Mouse (Mus musculus) lung, embryonic 15.5 days (tissue): ENCODE results near the gene Zwint. TPM values are rescaled to one million over a fixed set of nuclear protein-coding genes. Genes with fewer than 3 reads are reported as not detected.

Experiments used
- ATAC-seq: fragments of 200-750 bp; cut with Nextera tagmentation; 2 replicates; pipeline ENCODE4 v1.8.0; 2017; ENCODE audit warnings: moderate number of reproducible peaks, borderline replicate concordance; ENCODE audit not compliant: low FRiP score, low TSS enrichment; ENCODE audit errors: extremely low read depth
- H3K27ac ChIP-seq: fragments of 300-500 bp; sonication (generic); 2 replicates; pipeline ENCODE4 v1.5.1; 2015; ENCODE audit warnings: moderate library complexity, mild to moderate bottlenecking, inconsistent platforms
- H3K27me3 ChIP-seq: fragments of 300-500 bp; sonication (generic); 2 replicates; pipeline ENCODE4 v1.6.1; 2015; ENCODE audit warnings: inconsistent platforms
- H3K36me3 ChIP-seq: fragments of 300-500 bp; sonication (generic); 2 replicates; pipeline ENCODE4 v1.6.1; 2015; ENCODE audit warnings: inconsistent platforms
- H3K4me1 ChIP-seq: fragments of 300-500 bp; sonication (generic); 2 replicates; pipeline ENCODE4 v1.6.1; 2015; ENCODE audit warnings: inconsistent platforms
- H3K4me2 ChIP-seq: fragments of 300-500 bp; sonication (generic); 2 replicates; pipeline ENCODE4 v1.6.1; 2015; ENCODE audit warnings: inconsistent platforms, mild to moderate bottlenecking, moderate library complexity
- H3K4me3 ChIP-seq: fragments of 300-500 bp; sonication (generic); 2 replicates; pipeline ENCODE4 v1.5.1; 2015; ENCODE audit warnings: mild to moderate bottlenecking, inconsistent platforms
- H3K9ac ChIP-seq: fragments of 300-500 bp; sonication (generic); 2 replicates; pipeline ENCODE4 v1.6.1; 2015; ENCODE audit warnings: inconsistent platforms
- H3K9me3 ChIP-seq: fragments of 300-500 bp; sonication (generic); 2 replicates; pipeline ENCODE4 v1.6.1; 2016; ENCODE audit warnings: inconsistent platforms
- WGBS: fragments of 180-500 bp; shearing (Covaris S2); methylation state at CpG from one replicate; pipeline ENCODE4 v1.1.7; 2015; 5-methylcytosine and 5-hydroxymethylcytosine counted together
- polyA plus RNA-seq: library from polyadenylated mRNA; unstranded; fragments of >200 nt; fragmentation: Nextera tagmentation; extraction: Ambion mirVana; gene quantifications from 2 replicates; pipeline ENCODE4 v1.2.1, GENCODE M21; 2015

Zwint gene
- polyA plus RNA-seq, 1 experiment from 2014 or later = 222 TPM

DNA sequence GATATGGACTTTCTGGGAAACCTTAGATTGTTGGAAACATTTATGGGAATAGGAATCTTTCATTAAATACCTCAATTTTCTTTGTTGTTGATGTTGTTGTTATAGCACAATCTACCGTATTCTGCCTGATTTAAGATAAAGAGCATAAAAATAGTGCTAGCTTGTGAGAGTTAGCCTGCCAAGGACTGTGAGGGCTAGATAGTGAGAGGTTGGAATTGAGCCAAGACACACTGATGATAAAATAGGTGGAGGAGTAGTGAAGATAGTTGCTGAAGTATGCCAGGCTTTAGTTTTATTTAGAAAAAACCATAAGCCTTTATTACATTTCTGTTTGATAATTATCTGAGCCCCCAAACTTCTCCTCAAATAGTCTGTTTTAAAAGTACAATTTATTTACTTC lies 14.4 kb downstream of the Zwint start:
- no peak for ATAC-seq
- Histone ChIP-seq H3K4me3 (no peak overlapping the region), H3K4me2 (no peak overlapping the region), H3K9me3 (no peaks in the 10 kb centered on the region), H3K27me3 (no peaks in the 10 kb centered on the region), H3K9ac (no peak overlapping the region), H3K27ac (no peak overlapping the region), H3K36me3 (peaks cover 33% of the 10 kb centered on the region), H3K4me1 (no peaks in the 10 kb centered on the region)
- 58% methylated on average over 1 of the region's 1 CpGs for WGBS

DNA sequence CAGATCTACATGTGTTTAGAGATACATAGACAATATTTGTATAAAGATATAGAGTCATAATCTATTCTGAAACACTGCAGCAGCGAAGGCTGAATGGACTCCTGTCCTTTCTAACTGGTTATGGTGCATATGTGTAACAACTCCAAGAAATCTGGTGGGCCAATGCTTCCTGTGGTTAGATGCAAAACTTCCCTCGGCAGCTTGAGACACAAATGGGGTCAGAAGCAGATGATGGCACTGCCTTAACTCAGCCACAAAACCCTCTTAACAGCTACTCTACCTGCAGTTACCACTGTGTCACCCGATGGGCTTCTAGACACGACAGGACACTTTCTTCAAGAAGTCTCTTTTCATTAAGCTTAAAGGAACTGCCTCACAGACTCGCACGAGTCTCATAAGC lies 21.3 kb downstream of the Zwint start:
- Histone ChIP-seq H3K4me1 (no peaks in the 10 kb centered on the region), H3K36me3 (peaks cover 7% of the 10 kb centered on the region), H3K4me3 (no peak overlapping the region), H3K27ac (no peak overlapping the region), H3K27me3 (no peaks in the 10 kb centered on the region), H3K9me3 (no peaks in the 10 kb centered on the region), H3K4me2 (no peak overlapping the region), H3K9ac (no peak overlapping the region)
- WGBS = 88% methylated on average over 6 of the region's 6 CpGs
- ATAC-seq = no peak

DNA sequence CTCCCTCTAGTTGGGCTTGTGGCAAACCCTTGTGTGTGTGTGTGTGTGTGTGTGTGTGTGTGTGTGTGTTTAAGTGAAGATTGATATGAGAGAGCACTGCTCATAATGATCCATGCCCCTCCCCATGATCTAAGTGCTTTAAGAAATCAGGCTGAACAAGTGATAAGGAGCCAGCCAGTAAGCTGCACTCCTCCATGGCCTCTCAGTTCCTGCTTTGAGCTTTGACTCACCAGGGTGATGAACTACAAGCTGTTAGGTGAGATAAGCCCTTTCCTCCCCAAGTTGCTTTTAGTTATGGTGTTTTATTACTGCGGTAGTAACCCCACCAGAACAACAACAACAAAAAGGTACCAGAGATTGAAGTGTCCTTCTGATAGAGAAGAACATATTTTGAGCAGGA lies 21.9 kb downstream of the Zwint start:
- H3K4me1 ChIP-seq = no peaks in the 10 kb centered on the region
- H3K9me3 ChIP-seq = no peaks in the 10 kb centered on the region
- H3K4me3 ChIP-seq = no peak overlapping the region
- H3K9ac ChIP-seq = no peak overlapping the region
- H3K4me2 ChIP-seq = no peak overlapping the region
- H3K27me3 ChIP-seq = no peaks in the 10 kb centered on the region
- 78% methylated on average over 1 of the region's 1 CpGs for WGBS
- no peak for ATAC-seq
- H3K27ac ChIP-seq = no peak overlapping the region
- H3K36me3 ChIP-seq = peaks cover 7% of the 10 kb centered on the region

DNA sequence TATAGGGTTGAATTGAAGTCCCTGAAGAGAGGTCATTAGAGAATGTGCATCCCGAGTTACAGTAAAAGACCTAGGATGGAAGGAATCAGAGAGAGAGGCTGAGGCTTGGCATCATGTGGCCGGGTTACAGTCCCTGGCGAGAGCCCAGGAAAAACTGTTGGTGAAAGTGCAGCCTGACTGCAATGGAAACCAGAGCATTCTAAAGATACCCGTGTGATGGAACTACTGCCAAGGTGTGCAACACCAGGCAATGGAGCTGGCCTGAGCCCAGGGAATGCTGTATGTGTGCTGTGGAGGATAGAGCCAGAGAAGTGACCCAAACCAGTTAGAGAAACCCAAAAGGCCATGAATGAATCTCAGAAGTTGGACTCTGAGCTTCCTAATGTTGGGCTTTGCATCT lies 24.4 kb downstream of the Zwint start:
- 81% methylated on average over 4 of the region's 4 CpGs for WGBS
- peaks cover 3% of the 10 kb centered on the region for H3K36me3 ChIP-seq
- H3K27me3 ChIP-seq = no peaks in the 10 kb centered on the region
- no peak overlapping the region for H3K27ac ChIP-seq
- H3K4me3 ChIP-seq = no peak overlapping the region
- H3K9me3 ChIP-seq = no peaks in the 10 kb centered on the region
- no peak for ATAC-seq
- H3K4me1 ChIP-seq = no peaks in the 10 kb centered on the region
- H3K4me2 ChIP-seq = no peak overlapping the region
- no peak overlapping the region for H3K9ac ChIP-seq

DNA sequence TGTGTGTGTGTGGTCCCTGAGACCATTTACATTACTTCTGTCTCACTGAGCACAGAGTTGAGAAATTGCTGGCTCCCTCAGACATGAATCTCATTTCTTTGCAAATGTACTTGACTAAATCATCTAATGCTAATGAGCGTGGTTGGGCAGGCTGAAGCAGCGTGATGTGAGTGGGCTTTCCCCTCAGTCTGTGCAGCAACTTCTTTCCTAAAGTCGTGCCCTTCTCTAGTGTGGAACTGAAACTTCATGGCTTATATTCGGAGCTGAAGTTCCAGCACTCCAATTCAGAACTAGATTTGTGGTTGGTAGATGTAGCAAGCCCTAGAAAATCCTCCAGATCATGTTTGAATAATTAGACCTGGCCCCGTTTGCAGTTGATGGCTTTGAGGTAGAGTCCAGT lies 46.4 kb downstream of the Zwint start:
- 72% methylated on average over 5 of the region's 5 CpGs for WGBS
- no peaks in the 10 kb centered on the region for H3K9me3 ChIP-seq
- no peak overlapping the region for H3K9ac ChIP-seq
- no peaks in the 10 kb centered on the region for H3K36me3 ChIP-seq
- H3K4me3 ChIP-seq = no peak overlapping the region
- H3K27me3 ChIP-seq = no peaks in the 10 kb centered on the region
- H3K27ac ChIP-seq = no peak overlapping the region
- H3K4me2 ChIP-seq = no peak overlapping the region
- H3K4me1 ChIP-seq = no peaks in the 10 kb centered on the region
- no peak for ATAC-seq

DNA sequence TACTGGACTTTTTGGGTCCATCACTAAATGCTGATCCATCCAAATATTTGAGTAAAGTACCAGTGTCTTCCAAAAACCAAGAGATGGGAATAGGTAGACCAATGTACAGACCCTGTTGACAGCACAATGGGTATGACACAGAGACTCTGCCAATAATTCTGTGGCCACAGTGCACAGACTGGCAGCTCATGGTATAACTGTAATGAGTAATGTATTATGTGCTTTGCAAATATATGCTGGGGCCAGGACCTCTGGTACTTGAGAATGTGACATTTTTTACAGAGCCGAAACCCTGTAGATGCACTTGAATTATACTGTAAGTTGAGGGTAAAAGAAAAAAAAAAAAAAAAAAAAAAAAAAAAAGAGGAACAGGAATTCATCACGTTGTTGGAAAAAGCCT lies 59.1 kb downstream of the Zwint start:
- H3K27ac ChIP-seq = no peak overlapping the region
- no peaks in the 10 kb centered on the region for H3K4me1 ChIP-seq
- no peaks in the 10 kb centered on the region for H3K36me3 ChIP-seq
- H3K27me3 ChIP-seq = no peaks in the 10 kb centered on the region
- no peak overlapping the region for H3K4me3 ChIP-seq
- no peaks in the 10 kb centered on the region for H3K9me3 ChIP-seq
- WGBS = 36% methylated on average over 2 of the region's 2 CpGs
- H3K9ac ChIP-seq = no peak overlapping the region
- peak; percentile 59; the same call in 1 of the 2 replicates for ATAC-seq
- H3K4me2 ChIP-seq = no peak overlapping the region
